Mouse (Mus musculus) monocyte, adult 5-6 weeks (primary cell): Measurements from ENCODE around the gene Pde4d. TPM values are rescaled to one million over a fixed set of nuclear protein-coding genes. Genes with fewer than 3 reads are reported as not detected.

Source experiments
- ATAC-seq: fragments of 153-309, 156-312 bp; replicated peaks from 2 replicates; pipeline ENCODE4 v1.8.0; 2017; ENCODE audit warnings: mild to moderate bottlenecking; ENCODE audit not compliant: low TSS enrichment, insufficient number of reproducible peaks, severe bottlenecking, poor library complexity, low FRiP score
- total RNA-seq: library from RNA; stranded (forward); fragments of 200-1000, 200-491, 200-594 nt; gene quantifications from 3 replicates; pipeline ENCODE4 v1.2.3, GENCODE M21; 2017

Pde4d gene
- total RNA-seq, 1 experiment from 2014 or later, result 3.4 TPM

DNA sequence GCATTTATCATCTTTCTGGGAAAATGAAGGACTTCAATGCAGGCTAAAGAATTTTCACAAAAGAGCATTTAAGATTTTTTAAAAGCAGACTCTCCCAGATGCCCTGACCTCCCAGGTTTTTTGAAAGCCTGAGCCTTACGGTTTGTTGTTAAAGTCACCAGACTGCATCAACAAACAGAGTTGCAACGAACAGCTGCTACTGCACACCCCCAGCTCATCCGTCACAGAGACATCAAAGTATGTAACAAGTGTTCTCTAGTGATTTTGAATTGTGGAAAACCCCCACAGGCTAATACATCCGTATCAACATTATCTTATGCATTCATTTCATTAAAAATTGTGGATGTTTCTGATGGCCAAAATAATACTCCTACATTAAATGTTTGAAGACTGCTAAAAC lies 841.2 kb downstream of the Pde4d start:
- no peak for ATAC-seq

DNA sequence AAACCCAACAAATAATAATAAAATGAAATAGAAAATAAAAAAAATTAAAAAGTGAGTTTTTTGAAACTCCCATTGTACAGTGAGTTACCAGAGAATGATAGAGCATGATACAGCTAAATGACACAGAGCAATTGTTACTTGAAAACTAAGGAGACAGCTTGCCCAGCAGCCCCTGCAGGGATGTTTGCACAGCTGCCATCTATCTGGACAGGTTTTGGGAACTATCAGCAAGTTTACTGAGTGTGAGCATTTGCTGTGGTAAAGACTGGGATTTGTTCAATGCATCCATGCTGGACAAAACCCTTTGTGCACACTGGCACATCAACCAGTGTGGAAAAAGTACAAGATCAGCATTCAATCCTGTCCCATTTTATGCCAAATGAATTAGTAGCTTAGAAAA lies 843.3 kb downstream of the Pde4d start:
- no peak for ATAC-seq

DNA sequence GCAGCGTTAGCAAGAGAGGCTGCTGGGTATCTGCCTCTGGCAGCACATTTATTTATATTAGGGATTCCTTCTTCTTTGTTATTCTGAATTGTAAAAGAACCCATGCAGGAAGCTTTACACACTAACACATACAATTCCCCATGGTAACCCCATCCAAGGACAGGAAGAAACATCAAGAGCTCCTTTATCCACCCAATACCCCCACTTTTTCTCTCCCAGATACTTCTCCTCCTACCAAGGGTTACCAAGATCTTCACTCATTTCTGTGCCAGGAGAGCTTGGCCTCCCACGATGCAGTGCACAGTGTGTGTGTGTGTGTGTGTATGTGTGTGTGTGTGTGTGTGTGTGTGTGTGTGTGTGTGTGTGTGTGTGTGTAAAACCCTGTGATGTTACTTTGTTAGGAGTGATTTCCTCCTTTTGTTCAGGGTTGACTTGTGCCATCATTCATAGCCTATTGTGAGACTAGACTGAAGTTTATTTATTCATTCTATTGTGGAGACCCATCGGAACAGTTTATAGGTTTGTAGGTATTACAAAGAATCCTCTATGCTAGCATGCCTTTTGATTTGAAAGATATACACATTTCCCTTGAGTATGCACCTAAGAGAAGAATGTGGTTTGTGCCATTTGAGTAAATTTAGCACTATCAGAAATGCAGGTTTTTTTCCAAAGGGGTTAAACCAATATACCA lies 846.7 kb downstream of the Pde4d start:
- ATAC-seq, result no peak

DNA sequence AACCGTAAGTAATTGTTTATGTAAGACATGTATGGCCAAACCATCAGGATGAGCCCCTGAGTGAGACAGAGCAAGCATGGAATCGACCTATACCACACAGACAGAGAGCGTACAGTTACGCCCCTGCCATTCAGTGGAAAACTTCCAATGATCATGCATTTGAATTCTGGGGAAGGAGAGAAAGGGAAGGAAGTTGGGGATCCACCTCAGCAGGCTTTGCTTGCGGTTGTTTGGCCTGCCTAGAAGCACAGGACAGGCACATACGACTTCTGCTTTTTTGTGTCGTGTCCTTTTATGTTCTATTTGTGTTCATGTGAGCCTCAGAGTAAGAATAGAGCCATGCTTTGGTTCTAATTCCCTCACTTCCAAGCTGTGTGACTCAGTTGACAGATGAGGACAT lies 849.1 kb downstream of the Pde4d start:
- peak; percentile 85 for ATAC-seq

DNA sequence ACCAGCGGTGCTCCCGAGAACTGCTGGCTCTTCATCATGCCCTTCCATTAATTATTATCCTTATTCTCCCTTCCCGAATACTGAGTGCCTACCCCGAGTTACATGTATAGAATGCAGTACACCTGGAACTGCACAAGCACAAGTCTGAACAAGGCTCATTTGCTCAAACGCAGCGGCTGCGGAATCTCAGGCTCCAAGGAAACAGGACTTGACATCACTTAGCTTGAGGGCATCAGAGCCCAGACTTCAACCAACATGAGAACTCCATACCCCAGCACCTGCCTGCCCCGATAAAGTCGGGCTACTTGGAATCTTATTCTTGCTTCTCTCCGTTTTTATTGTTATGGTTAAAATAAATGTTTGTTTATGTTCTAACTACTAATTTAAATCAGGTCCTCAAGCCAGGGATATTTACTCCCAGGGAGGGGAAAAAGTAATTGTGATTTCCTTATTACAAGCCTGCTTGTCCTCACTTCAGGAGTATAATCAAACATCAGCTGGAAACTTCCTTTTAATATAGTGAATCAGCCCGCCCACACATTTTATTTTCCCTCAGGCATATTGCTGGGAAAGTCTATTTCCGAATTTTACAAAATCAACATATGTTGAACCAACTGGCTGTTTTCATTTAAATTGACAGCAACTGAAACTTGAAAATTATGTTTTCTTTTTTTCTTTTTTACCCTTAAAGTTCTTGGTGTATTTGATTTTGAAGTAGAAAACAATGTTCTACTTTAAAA lies 849.9 kb downstream of the Pde4d start:
- no peak for ATAC-seq

DNA sequence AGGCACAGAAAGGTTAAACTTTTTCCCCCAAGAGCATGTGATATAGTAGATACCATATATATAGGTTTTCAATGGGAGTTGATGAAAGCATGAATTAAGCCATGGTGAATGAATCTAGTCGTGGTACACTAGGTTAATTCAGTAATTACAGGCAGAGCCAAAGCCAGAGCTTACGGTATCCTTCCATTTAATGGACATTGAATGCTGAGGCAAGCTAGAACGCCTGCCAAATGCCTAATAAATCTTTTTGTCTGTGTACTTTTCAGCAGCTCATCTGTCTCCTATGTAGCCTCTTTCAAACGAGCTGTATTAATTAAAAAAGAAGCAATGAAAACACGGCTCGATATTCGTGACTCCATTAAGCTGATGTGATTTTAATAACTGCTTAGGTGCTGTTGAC lies 862.8 kb downstream of the Pde4d start:
- no peak for ATAC-seq

DNA sequence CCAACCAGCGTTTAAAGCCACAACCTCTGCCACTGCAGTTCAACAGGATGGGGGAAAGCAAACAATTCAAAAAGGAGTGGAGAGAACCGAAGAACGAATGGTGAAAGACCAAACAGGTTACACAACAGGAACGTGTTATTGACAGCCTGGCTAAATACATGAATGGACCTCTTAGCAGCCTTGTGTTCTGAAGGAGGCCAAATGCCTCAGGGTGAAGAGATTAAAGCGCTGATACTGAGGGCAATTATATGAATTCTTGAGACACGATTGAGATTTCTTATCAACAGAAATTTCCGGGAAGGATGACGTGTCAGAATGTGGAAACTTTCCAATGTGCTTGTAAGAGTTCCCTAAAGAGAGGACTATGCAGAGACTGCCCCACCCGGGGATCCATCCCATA lies 865.9 kb downstream of the Pde4d start:
- ATAC-seq, result no peak

DNA sequence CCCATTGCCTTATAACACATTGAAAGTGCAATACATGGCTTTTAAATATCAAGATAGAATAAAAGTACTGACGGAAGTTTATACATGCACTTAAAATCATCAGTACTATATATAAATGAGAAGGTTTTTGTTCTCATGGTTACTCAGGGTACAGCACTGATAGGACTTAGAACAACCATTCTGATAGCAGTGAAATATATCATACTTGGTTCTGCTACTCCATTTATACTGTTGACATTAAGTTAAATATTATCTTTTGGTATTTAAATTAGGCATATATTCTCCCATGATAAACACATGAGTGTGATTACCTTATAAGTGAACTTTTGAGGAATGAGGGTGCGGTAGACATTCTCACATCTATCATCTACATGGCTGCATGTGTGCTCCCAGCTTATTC lies 867.9 kb downstream of the Pde4d start:
- ATAC-seq, result no peak

DNA sequence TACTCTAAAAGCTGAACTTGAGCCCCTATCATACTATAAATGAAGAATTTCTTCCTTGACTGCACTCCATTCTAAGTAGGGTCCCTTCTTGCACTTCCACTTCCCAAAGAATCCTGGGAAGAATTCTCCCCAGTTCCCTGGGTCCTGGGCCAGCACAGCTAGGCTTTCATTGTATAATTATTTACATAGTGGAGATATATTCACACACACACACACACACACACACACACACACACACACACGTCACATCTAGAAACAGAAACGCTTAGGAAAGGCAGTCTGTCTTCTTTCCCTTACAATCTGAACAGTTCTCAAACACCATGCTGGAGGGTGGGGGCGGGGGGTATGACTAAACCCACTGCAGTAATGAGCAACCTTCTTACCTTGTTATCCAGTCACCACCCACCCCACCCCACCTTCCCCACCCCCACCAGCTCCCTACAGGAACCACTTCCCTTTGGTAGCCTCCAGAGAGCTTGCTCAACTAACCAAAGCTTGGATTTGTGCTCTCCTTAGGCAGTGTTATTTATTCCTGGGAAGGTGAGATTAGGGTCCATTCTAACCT lies 868.8 kb downstream of the Pde4d start:
- ATAC-seq, result no peak

DNA sequence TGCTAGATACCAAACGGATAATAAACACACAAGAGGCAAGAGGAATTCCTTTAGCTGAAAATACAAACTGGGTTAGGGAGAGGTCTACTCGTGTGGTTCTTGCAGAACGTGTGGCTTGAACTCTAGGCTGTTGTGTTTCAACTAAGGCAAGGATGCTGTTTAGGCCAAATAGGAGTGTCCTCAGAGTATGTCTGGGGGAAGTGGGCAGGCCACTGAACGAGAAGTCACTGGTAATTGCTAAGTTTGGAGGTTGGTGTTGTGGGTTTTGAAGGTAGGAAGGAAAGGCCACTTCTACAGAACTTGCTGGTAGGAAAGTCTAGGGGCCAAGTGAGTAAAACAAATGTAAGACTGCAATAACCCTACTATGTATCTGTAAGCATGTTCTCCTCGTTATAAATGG lies 876.3 kb downstream of the Pde4d start:
- no peak for ATAC-seq

DNA sequence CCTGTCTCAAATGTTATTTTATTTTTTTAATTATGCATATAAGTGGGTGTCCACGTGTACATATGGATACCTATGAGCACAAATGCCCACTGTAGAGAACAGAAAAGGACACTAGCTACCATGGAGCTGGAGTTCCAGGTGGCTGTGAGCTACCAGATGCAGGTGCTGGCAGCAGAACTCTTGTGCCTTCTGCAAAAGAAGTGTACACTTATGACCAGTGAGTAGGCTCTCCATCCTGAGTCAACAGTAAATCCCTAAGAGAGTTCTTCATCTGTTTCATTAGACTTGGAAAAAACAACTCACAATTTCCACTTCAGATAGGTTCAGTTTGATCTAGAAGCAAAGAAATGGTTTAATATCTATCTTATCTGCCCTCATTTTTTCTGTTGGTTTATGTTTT lies 881.8 kb downstream of the Pde4d start:
- no peak for ATAC-seq

DNA sequence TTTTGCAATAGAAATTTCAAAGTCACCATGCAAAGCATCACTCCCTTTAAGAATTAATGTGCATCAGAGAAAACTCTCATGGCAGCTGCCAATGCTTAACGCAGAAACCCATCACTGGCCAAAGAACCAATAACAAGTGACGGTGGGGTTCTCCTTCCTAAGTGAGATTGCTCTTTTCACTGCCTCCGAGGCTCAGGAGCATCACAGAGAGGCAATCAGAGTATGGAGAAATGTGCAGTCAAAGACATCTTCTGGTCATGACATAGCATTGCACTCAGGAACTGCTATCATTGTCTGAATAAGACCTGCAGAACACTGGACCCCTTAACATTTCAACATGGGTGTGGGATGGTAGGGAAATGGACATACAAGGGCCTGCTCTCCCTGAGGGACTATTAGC lies 892.2 kb downstream of the Pde4d start:
- ATAC-seq, result 0 out of 2 replicates have a peak, but pooled peaks have one; percentile 27

DNA sequence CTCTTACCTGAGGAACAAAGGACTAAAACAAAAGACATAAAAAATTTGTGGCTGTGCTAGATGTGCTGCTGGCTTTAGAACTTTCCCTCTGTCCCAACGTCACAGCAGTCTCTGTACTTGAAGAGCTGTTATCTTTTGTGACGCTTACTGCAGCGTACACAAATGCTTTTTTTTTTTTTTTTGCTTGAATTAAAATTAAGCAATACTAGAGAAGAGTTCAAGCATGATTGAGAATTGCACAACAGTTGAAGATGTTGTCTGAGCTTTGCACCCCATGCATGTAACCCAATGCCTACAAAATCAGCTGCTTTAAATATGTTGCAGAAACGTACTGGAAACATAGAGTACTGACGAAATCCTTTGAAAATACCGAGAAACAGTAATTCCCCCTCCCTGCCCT lies 892.7 kb downstream of the Pde4d start:
- ATAC-seq, result peak; percentile 27; the same call in 1 of the 2 replicates

DNA sequence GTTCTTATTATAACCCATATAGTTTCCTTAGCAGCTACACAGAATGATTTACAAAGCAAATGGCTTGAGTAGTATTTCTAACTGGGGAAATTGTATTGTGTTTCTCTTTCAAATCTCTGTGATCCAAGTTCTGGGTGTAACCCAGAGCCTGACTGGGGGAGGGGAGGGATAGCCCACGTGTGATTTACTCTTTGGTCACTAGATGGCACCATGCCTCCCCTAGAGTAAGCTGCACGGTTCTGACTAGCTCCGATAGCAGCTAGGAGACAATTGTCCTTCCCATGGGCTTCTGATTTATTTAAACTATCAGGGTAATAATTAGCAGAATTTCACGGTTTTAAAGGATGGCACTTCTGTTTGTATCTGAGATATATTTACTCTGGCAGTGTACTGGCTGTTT lies 893.8 kb downstream of the Pde4d start:
- ATAC-seq, result peak; percentile 87

DNA sequence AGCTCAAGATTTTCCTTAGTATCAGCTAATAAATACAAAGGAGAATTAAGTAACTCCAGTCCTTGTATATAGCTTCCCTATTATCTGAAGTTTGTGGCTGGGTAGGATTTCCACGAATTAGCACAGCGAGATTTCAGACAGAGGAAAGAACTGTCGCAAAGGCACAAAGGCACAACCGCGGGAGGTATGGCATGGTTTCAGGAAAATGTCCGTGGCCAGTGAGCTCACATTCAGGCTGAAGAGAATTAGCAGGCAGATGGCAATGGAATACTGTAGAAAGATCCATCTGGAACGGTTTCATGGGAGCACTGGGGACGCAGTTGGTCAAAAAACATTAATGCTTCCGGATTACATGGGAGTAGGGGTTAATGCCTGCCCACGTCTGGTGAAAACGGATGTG lies 898.0 kb downstream of the Pde4d start:
- no peak for ATAC-seq

DNA sequence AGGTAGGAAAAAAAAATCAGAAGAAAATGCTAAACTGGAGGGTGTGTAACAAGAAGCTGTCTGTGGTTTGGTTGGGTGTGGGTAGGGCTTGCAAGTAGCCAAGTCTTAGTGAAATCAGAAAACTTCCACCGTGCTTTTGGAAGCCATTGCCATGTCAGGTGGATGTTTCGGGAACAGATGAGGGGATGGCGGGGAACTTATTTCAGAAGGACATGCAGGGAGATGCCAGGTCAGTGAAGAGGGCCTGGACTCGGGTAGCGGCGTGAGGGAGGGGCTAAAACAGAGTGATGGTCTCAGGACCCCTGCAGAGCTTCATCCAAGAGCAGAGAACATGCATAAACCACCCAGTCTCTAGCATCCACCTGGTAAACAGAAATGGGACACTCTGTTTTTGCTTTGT lies 898.6 kb downstream of the Pde4d start:
- no peak for ATAC-seq

DNA sequence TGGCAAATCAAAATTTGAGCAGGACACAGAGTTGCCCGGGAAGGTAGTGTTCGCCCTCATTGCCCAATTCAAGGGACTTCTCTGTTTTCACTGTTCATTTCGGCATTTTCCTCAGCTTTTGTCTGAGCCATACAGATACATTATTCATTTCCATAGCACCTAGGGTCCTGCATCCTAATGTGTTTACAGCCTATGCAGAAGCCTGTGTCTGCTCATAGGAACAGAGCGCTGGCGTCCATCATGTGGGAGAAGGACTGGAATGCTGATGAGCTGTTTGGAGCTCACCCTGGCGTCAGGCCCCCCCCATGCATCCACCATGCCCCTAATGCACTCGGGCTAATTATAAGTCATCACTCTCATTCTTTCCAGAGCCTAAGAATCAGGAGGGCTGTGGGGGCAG lies 900.4 kb downstream of the Pde4d start:
- ATAC-seq, result no peak

DNA sequence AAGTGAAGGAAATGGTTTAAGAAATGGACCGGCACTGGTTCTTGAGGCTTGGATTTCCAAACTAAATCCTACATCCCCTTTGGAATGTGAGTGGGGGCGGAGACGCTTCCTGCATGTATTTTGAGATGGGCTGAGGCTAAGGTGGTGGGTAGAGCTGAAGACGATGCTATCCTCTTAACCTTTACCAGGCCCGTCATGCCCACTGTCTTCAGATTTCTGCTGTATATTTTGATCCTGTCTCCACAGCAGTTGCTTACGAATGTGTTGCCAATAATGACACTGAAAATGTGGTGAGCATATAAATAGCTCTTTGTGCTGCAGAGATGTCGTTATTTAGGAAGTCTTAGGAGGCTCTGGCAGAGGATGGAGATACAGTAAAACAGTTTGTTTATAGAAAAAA lies 904.3 kb downstream of the Pde4d start:
- no peak for ATAC-seq

DNA sequence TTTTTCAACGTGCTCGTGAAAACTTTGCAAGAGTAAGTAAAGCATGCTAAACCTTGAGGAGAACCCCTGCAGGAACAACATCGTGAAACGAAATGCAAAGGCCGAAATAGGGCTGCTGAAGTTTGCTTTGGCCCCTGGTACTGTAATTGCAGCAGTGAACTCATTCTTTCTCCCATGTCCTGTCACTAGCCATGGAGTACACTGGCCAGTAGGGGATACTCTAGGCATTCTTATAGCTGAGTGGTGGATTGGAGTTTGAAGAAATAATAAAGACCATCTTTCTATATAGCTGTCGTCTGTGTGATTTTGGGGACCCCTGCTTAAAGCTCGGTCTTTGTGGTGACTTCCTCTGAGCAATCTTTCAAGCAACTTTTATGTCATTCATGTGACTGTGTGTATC lies 906.5 kb downstream of the Pde4d start:
- ATAC-seq, result no peak

DNA sequence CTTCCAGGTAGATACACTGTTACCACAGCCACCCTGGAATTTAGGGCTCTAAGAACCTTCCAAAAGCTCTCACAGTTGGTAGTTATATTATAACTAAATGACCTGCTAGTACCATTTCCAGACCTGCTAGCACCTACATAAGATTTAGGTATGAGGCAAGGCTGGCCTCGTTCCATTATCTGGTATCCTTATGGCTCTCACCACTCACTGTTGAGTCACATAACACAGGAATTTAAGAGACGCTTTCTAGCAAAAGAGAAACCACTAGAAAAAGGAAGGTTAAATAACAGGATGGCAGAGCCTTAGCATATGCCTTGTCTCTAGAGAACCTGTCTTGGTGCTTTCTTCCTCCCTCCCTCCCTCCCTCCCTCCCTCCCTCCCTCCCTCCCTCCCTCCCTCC lies 910.2 kb downstream of the Pde4d start:
- no peak for ATAC-seq
